Mouse (Mus musculus) embryonic facial prominence, embryonic 11.5 days (tissue): Measurements from ENCODE around the gene Camta1. TPM values are rescaled to one million over a fixed set of nuclear protein-coding genes. Genes with fewer than 3 reads are reported as not detected.

Experiments used
- ATAC-seq: fragments of 200-750 bp; cut with Nextera tagmentation; replicated peaks from 2 replicates; pipeline ENCODE4 v1.8.0; 2017; ENCODE audit warnings: low read depth; ENCODE audit not compliant: insufficient number of reproducible peaks, low FRiP score, low TSS enrichment
- DNase-seq: peaks from one replicate; pipeline ENCODE4 v3.0.0-alpha.2; 2015; ENCODE audit warnings: low spot score
- H3K27ac ChIP-seq: fragments of 300-500 bp; sonication (generic); replicated peaks from 2 replicates; pipeline ENCODE4 v1.5.1; 2014; ENCODE audit warnings: mild to moderate bottlenecking, low read depth, low read length, control low read depth
- H3K27me3 ChIP-seq: fragments of 300-500 bp; sonication (generic); 2 replicates; pipeline ENCODE4 v1.6.1; 2014; ENCODE audit warnings: mild to moderate bottlenecking, low read length, moderate library complexity, mixed read lengths; ENCODE audit not compliant: control insufficient read depth, insufficient read depth
- H3K36me3 ChIP-seq: fragments of 300-500 bp; sonication (generic); replicated peaks from 2 replicates; pipeline ENCODE4 v1.6.1; 2014; ENCODE audit warnings: low read depth, mild to moderate bottlenecking, low read length, moderate library complexity, mixed read lengths; ENCODE audit not compliant: control insufficient read depth, insufficient read depth
- H3K4me1 ChIP-seq: fragments of 300-500 bp; sonication (generic); 2 replicates; pipeline ENCODE4 v1.6.1; 2014; ENCODE audit warnings: low read length, mixed read lengths; ENCODE audit not compliant: control insufficient read depth, insufficient read depth
- H3K4me2 ChIP-seq: fragments of 300-500 bp; sonication (generic); 2 replicates; pipeline ENCODE4 v1.6.1; 2014; ENCODE audit warnings: low read depth, mild to moderate bottlenecking, control low read depth, low read length, moderate library complexity
- H3K4me3 ChIP-seq: fragments of 300-500 bp; sonication (generic); 2 replicates; pipeline ENCODE4 v1.5.1; 2014; ENCODE audit warnings: low read depth, low read length, control low read depth
- H3K9ac ChIP-seq: fragments of 300-500 bp; sonication (generic); replicated peaks from 2 replicates; pipeline ENCODE4 v1.6.1; 2014; ENCODE audit warnings: mild to moderate bottlenecking, control low read depth, low read length
- H3K9me3 ChIP-seq: fragments of 300-500 bp; sonication (generic); replicated peaks from 2 replicates; pipeline ENCODE4 v1.6.1; 2016; ENCODE audit warnings: mild to moderate bottlenecking, low read length, inconsistent platforms, mixed read lengths; ENCODE audit not compliant: control insufficient read depth
- WGBS: fragments of 180-500 bp; shearing (Covaris S2); extraction: QIAGEN DNeasy Blood & Tissue Kit; methylation state at CpG from one replicate; pipeline ENCODE4 v1.1.7; 2014; 5-methylcytosine and 5-hydroxymethylcytosine counted together
- polyA plus RNA-seq: library from polyadenylated mRNA; unstranded; fragments of >200 nt; fragmentation: Nextera tagmentation; extraction: Ambion mirVana; gene quantifications from 2 replicates; pipeline ENCODE4 v1.2.1, GENCODE M21; 2014

The Camta1 gene
- polyA plus RNA-seq, 1 experiment from 2014 or later: 130 TPM

DNA sequence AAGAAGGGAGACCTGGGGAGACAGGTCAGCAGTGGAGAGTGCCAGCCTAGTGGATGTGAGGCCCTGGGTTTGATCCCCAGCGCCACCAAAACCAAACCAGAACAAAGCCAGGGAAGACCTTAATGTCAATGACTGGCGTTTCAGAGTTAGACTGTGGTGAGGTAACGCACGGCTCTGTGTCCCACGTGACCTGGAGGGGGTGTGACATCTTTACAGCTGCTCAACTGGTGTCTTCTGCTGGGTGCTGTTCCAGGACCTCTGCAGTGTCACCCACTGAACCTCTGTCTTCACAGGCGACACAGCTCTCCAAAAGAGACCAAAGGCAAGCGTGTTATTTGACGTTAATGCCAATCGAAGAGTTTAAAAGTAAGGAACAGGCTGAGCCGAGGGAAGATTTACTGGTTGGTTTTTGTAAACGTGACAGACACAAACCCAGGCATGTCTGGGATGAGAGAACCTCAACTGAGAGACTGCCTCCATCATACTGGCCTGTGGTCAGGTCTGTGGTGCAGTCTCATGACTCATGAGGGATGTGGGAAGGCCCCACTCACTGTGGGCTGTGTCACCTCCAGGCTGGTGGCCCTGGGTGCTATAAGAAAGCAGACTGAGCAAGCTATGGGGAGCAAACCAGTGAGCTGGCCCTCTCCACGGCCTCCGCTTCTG lies 855.9 kb downstream of the Camta1 start:
- no peak overlapping the region for H3K27ac ChIP-seq
- no peaks in the 10 kb centered on the region for H3K9me3 ChIP-seq
- H3K4me2 ChIP-seq: no peak overlapping the region
- no peaks in the 10 kb centered on the region for H3K4me1 ChIP-seq
- no peak for DNase-seq
- WGBS: 90% methylated on average over 13 of the region's 13 CpGs
- no peaks in the 10 kb centered on the region for H3K27me3 ChIP-seq
- no peak overlapping the region for H3K4me3 ChIP-seq
- ATAC-seq: no peak
- no peak overlapping the region for H3K9ac ChIP-seq
- no peaks in the 10 kb centered on the region for H3K36me3 ChIP-seq

DNA sequence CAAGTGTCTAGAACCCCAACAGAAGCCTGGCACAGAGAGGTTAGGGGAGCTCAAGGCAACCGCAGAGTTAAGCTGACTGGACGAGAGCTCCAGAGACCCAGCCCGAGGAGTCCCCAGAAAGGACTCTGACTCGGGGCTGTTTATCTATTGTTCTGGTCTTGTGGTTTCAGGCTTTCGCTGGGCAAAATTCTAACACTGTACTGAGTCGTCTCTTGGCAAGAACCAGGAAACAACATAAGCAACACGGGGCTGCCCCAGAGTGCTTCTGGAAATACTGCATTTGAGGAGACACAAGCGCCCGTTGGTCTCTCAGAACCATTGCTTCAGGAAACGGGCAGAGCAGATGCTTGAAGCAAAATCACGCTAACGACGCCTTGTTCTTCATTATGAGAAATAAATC lies 860.3 kb downstream of the Camta1 start:
- Histone ChIP-seq H3K27ac (no peak overlapping the region), H3K4me2 (no peak overlapping the region), H3K36me3 (no peaks in the 10 kb centered on the region), H3K9ac (no peak overlapping the region), H3K27me3 (no peaks in the 10 kb centered on the region), H3K4me1 (no peaks in the 10 kb centered on the region), H3K4me3 (no peak overlapping the region), H3K9me3 (no peaks in the 10 kb centered on the region)
- DNase-seq (no peak), ATAC-seq (no peak)
- WGBS: 78% methylated on average over 13 of the region's 13 CpGs

DNA sequence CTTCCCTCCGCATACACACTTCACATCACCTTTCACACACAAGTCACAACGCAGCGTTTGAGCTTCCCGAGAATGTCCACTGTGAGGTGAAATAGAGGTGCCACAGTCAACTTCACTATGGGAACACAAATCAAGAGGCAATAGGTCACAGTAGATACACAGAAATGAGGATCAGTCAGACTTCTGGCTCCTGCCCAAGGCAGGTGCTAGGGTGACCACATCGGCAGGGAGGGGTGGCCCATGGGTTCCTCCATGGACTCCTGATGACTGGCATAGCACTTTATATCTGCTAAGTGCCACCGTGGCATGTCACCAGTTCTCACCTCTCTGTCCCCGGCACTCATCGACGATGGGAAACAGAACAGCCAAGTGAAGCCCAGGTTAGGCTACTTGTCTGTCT lies 863.0 kb downstream of the Camta1 start:
- H3K36me3 ChIP-seq: no peaks in the 10 kb centered on the region
- no peaks in the 10 kb centered on the region for H3K9me3 ChIP-seq
- no peaks in the 10 kb centered on the region for H3K27me3 ChIP-seq
- no peak for DNase-seq
- 94% methylated on average over 9 of the region's 9 CpGs for WGBS
- H3K4me3 ChIP-seq: no peak overlapping the region
- ATAC-seq: no peak
- H3K27ac ChIP-seq: no peak overlapping the region
- no peaks in the 10 kb centered on the region for H3K4me1 ChIP-seq
- H3K4me2 ChIP-seq: no peak overlapping the region
- no peak overlapping the region for H3K9ac ChIP-seq

GRCm38 (mm10) chr4:150996797-150997196 lies 864.9 kb downstream of the Camta1 start, which contains the start of gene Uts2:
Uts2 (plus strand) TSS chr4:150997097.
- H3K4me1 ChIP-seq: no peaks in the 10 kb centered on the region
- DNase-seq (no peak), ATAC-seq (no peak)
- H3K36me3 ChIP-seq: no peaks in the 10 kb centered on the region
- H3K9me3 ChIP-seq: no peaks in the 10 kb centered on the region
- H3K9ac ChIP-seq: no peak within 1 kb of the TSS
- no peaks in the 10 kb centered on the region for H3K27me3 ChIP-seq
- no peak within 1 kb of the TSS for H3K4me3 ChIP-seq
- no peak within 1 kb of the TSS for H3K27ac ChIP-seq
- no peak within 1 kb of the TSS for H3K4me2 ChIP-seq
- WGBS: 87% methylated on average over 7 of the region's 7 CpGs

- no peak overlapping the region for H3K9ac ChIP-seq
- ATAC-seq (no peak), DNase-seq (peak; percentile 50)
- no peaks in the 10 kb centered on the region for H3K9me3 ChIP-seq
- no peak overlapping the region for H3K4me3 ChIP-seq
- H3K36me3 ChIP-seq: no peaks in the 10 kb centered on the region
- no peaks in the 10 kb centered on the region for H3K4me1 ChIP-seq
- H3K27ac ChIP-seq: no peak overlapping the region
- no peaks in the 10 kb centered on the region for H3K27me3 ChIP-seq
- WGBS: 46% methylated on average over 6 of the region's 6 CpGs
- H3K4me2 ChIP-seq: no peak overlapping the region
These were observed 871.5 kb downstream of the Camta1 start for GRCm38 (mm10) chr4:150990148-150990547.

GRCm38 (mm10) chr4:150980153-150980552 lies 881.5 kb downstream of the Camta1 start:
- WGBS: 85% methylated on average over 5 of the region's 5 CpGs
- ATAC-seq (no peak), DNase-seq (no peak)
- H3K27me3 ChIP-seq: no peaks in the 10 kb centered on the region
- no peak overlapping the region for H3K9ac ChIP-seq
- no peaks in the 10 kb centered on the region for H3K4me1 ChIP-seq
- H3K36me3 ChIP-seq: no peaks in the 10 kb centered on the region
- H3K4me2 ChIP-seq: no peak overlapping the region
- no peak overlapping the region for H3K27ac ChIP-seq
- no peak overlapping the region for H3K4me3 ChIP-seq
- H3K9me3 ChIP-seq: no peaks in the 10 kb centered on the region

DNA sequence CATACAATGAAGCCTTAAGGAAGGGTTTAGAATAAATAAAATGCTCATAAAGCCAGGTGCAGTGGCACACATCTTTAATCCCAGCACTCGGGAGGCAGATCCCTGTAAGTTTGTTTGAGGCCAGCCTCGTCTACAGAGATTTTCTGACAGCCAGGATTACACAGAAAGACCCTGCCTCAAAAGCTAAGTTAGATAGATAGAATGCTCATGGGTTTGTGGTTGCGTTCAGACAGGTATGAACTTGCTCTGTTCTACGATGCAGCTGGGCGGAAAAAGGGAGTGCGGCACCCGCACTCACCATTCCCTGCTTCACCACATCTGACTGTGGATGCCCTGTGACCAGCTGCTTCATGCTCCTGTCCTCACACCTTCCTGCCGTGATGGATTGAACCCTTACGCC lies 882.2 kb downstream of the Camta1 start:
- 76% methylated on average over 9 of the region's 9 CpGs for WGBS
- Histone ChIP-seq H3K36me3 (no peaks in the 10 kb centered on the region), H3K4me2 (no peak overlapping the region), H3K4me1 (no peaks in the 10 kb centered on the region), H3K9me3 (no peaks in the 10 kb centered on the region), H3K9ac (no peak overlapping the region), H3K4me3 (no peak overlapping the region), H3K27ac (no peak overlapping the region), H3K27me3 (no peaks in the 10 kb centered on the region)
- DNase-seq: no peak
- ATAC-seq: no peak

DNA sequence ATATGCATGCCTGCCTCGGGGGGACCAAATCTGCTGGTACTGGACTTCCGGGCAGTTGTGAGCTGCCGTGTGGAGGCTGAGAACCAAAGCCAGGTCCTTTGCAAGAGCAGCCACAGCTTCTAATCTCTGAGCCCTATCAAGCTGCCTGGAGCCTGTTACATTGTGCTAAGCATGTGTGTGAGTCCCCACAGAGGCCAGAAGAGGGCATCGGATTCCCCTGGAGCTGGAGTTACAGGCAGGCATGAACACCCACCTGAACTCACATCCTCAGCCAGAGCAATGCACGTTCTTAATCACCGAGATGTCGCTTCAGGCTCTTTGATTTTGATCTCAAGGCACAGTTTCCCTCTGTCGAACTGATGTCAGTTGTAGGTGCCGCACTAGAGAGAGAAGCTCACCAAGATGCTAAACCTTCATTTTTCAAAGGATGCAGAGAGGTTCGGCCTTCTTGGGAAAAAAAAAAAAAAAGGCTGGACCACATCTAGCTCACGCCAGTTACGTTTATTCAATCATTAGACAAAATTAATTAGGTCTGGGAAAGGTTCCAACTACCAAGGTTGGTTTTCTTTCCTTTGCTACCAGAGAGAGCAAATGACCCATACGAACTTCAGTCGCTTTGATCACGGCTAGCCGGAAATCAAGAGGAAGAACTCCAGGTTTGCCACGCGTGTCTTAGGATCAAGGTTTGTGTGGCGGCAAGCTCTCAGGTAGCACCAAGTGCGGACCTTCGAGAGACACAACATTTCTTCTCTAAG lies 883.3 kb downstream of the Camta1 start:
- Histone ChIP-seq H3K4me2 (no peak overlapping the region), H3K36me3 (no peaks in the 10 kb centered on the region), H3K27ac (no peak overlapping the region), H3K4me3 (no peak overlapping the region), H3K27me3 (no peaks in the 10 kb centered on the region), H3K9ac (no peak overlapping the region), H3K4me1 (no peaks in the 10 kb centered on the region), H3K9me3 (no peaks in the 10 kb centered on the region)
- DNase-seq (no peak), ATAC-seq (no peak)
- 92% methylated on average over 21 of the region's 21 CpGs for WGBS
